Mouse (Mus musculus): ENCODE data around the gene Slc4a1. TPM values are rescaled to one million over a fixed set of nuclear protein-coding genes. Genes with fewer than 3 reads are reported as not detected.

Gene Slc4a1
- polyA plus RNA-seq, 1 experiment from 2014 or later, result 1,073 TPM

DNA sequence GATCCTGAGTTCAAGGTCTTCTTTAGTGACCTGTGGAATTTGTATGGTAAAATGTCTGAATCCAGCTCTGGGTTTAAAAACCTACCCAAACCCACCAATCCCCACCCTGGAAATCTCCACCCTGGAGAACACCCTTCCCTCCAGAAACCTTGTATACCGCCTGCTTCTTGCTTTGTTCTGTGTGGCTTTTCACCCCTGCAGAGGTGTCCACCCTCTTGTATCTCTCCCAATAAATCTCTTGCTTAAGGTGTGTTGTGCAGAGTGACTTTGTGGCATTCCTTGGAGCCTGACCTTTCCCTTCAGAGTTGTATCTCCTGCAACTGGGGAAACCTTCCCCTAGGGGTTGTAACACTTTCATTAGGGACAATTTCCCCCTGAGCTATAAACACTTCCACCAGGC lies 28.1 kb downstream of the Slc4a1 start:
- Histone ChIP-seq H3K4me1 (replicated peaks) (no peaks in the 10 kb centered on the region), H3K4me2 (no peak overlapping the region), H3K36me3 (replicated peaks) (no peaks in the 10 kb centered on the region), H3K9ac (no peak overlapping the region), H3K27me3 (peaks cover 46% of the 10 kb centered on the region), H3K4me3 (replicated peaks) (no peak overlapping the region), H3K9me3 (replicated peaks) (no peaks in the 10 kb centered on the region), H3K27ac (replicated peaks) (no peak overlapping the region)
- WGBS (ENCODE audit: insufficient replicate concordance), result 69% methylated on average over 1 of the region's 1 CpGs
- ATAC-seq (ENCODE audit: insufficient read depth), result no peak

- Histone ChIP-seq H3K9me3 (replicated peaks) (no peaks in the 10 kb centered on the region), H3K4me1 (replicated peaks) (no peaks in the 10 kb centered on the region), H3K4me2 (no peak overlapping the region), H3K9ac (no peak overlapping the region), H3K36me3 (replicated peaks) (no peaks in the 10 kb centered on the region), H3K27ac (replicated peaks) (no peak overlapping the region), H3K27me3 (peaks cover 51% of the 10 kb centered on the region), H3K4me3 (replicated peaks) (no peak overlapping the region)
- ATAC-seq (ENCODE audit: insufficient read depth), result no peak
- WGBS (ENCODE audit: insufficient replicate concordance), result 58% methylated on average over 1 of the region's 1 CpGs
Measured at GRCm38 (mm10) chr11:102336191-102336590, 29.8 kb downstream of the Slc4a1 start.

DNA sequence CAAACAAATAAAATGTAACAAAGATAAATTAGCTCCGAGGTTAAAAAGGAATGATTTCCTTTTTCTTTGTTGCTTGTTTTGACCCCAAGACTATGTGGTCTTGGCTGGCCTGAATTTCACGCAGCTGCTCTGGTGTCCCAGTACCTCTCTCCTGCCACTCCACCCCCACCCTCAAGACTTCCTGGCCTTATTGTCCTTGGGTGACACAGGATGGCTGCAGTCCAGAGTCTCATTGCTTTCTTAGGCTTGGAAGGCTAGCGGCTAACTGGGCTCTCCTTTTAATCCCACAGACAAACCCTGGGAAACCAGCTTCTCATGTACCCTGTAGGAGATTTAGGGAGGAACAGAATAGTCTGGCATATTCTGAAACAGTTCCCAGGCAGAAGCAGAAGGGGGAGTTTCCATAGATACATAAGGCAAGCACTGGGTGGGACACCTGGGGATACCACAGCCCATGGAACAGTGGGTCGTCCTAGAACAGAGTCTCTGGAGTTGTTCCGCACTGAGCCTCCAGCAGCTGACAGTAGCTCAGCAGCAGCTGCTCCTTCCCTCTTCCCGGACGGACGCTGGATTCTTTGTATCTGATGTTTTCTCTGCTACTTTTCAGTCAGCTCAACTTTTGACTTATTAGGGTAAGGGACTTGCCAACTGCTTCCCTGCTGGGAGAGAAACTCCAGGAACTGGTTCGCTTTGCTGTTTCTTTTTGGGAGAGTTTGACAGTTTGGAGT lies 30.9 kb downstream of the Slc4a1 start:
- no peaks in the 10 kb centered on the region for H3K4me1 ChIP-seq (replicated peaks)
- no peak overlapping the region for H3K4me3 ChIP-seq (replicated peaks)
- H3K9me3 ChIP-seq (replicated peaks), result no peaks in the 10 kb centered on the region
- H3K27ac ChIP-seq (replicated peaks), result no peak overlapping the region
- H3K4me2 ChIP-seq, result no peak overlapping the region
- no peak for ATAC-seq (ENCODE audit: insufficient read depth)
- H3K36me3 ChIP-seq (replicated peaks), result no peaks in the 10 kb centered on the region
- H3K27me3 ChIP-seq, result peaks cover 48% of the 10 kb centered on the region
- WGBS (ENCODE audit: insufficient replicate concordance), result 40% methylated on average over 9 of the region's 9 CpGs
- H3K9ac ChIP-seq, result no peak overlapping the region

GRCm38 (mm10) chr11:102334010-102334409 lies 32.0 kb downstream of the Slc4a1 start:
- H3K4me2 ChIP-seq, result no peak overlapping the region
- ATAC-seq (ENCODE audit: insufficient read depth), result no peak
- peaks cover 51% of the 10 kb centered on the region for H3K27me3 ChIP-seq
- H3K36me3 ChIP-seq (replicated peaks), result no peaks in the 10 kb centered on the region
- H3K27ac ChIP-seq (replicated peaks), result no peak overlapping the region
- H3K4me1 ChIP-seq (replicated peaks), result no peaks in the 10 kb centered on the region
- no peaks in the 10 kb centered on the region for H3K9me3 ChIP-seq (replicated peaks)
- WGBS (ENCODE audit: insufficient replicate concordance), result 59% methylated on average over 4 of the region's 4 CpGs
- H3K9ac ChIP-seq, result no peak overlapping the region
- H3K4me3 ChIP-seq (replicated peaks), result no peak overlapping the region

DNA sequence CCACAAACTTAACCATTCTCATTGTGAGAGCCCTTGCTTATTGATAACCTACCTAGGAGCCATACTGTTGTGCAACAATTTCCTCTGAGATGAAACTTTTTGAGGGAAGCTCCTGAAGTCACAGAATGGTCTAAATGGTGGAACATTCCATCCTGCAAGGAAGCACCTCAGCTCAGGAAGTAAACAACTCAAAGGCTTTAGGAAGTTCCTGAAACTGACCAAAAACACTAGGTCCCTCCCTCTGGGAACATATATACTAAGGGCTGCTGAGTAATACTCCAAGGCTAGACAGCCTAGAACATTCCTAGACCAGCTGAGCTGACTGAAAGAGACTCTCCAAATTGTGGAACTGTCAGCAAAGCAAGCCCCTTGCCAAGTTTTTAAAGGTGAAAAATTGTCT lies 32.9 kb downstream of the Slc4a1 start:
- no peaks in the 10 kb centered on the region for H3K36me3 ChIP-seq (replicated peaks)
- no peaks in the 10 kb centered on the region for H3K9me3 ChIP-seq (replicated peaks)
- no peak overlapping the region for H3K4me3 ChIP-seq (replicated peaks)
- H3K4me1 ChIP-seq (replicated peaks), result no peaks in the 10 kb centered on the region
- ATAC-seq (ENCODE audit: insufficient read depth), result no peak
- H3K9ac ChIP-seq, result no peak overlapping the region
- peaks cover 52% of the 10 kb centered on the region for H3K27me3 ChIP-seq
- H3K27ac ChIP-seq (replicated peaks), result no peak overlapping the region
- H3K4me2 ChIP-seq, result no peak overlapping the region

DNA sequence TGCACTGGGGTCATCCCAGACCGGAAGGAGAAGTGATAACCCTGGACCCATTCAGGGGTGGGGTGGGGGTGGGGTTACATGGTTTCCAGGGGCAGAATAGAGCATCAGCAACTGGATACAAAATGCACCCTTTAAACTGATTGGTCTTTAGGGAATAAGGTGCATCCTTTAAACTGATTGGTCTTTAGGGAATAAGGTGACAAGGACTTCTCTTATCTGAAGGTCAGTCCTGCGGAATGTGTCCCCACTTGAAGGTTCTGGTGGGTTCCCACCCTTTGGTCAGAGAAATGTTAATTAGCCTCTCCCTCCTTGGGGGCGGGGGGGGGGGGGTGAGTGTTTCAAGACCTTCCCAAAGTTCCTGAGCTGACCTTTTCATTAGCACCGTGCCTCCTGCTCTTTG lies 34.2 kb downstream of the Slc4a1 start:
- H3K36me3 ChIP-seq (replicated peaks), result no peaks in the 10 kb centered on the region
- H3K9me3 ChIP-seq (replicated peaks), result no peaks in the 10 kb centered on the region
- H3K27ac ChIP-seq (replicated peaks), result no peak overlapping the region
- whole genome bisulfite sequencing (ENCODE audit: insufficient replicate concordance), result 43% methylated on average over 4 of the region's 4 CpGs
- no peak overlapping the region for H3K4me2 ChIP-seq
- no peak overlapping the region for H3K9ac ChIP-seq
- H3K4me1 ChIP-seq (replicated peaks), result no peaks in the 10 kb centered on the region
- no peak overlapping the region for H3K4me3 ChIP-seq (replicated peaks)
- no peak for ATAC-seq (ENCODE audit: insufficient read depth)
- peaks cover 50% of the 10 kb centered on the region for H3K27me3 ChIP-seq

DNA sequence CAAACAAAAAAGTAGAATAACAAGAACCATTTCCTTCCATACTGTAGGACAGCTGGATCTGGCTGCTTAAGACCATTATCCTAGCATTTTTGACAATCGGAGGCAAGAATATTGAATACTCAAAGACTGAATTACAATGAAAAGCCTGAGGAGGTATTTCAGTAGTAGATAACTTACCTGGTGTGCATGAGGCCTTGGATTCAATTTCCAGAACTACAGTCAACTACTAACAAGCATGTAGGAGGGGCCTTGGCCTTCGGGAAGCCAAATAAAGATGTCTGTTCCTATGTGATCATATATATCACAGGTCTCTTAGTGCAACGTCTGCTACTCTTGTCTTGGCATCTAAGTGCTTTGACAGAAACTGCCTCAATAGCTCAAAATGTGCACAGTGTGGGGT lies 36.0 kb downstream of the Slc4a1 start:
- Histone ChIP-seq H3K9ac (no peak overlapping the region), H3K4me2 (no peak overlapping the region), H3K27ac (replicated peaks) (no peak overlapping the region), H3K27me3 (peaks cover 51% of the 10 kb centered on the region), H3K4me1 (replicated peaks) (no peaks in the 10 kb centered on the region), H3K9me3 (replicated peaks) (no peaks in the 10 kb centered on the region), H3K4me3 (replicated peaks) (no peak overlapping the region), H3K36me3 (replicated peaks) (no peaks in the 10 kb centered on the region)
- WGBS (ENCODE audit: insufficient replicate concordance), result 56% methylated on average over 3 of the region's 3 CpGs
- ATAC-seq (ENCODE audit: insufficient read depth), result no peak

- no peaks in the 10 kb centered on the region for H3K36me3 ChIP-seq (replicated peaks)
- H3K4me1 ChIP-seq (replicated peaks), result no peaks in the 10 kb centered on the region
- H3K4me3 ChIP-seq (replicated peaks), result no peak overlapping the region
- H3K27ac ChIP-seq (replicated peaks), result no peak overlapping the region
- no peak for ATAC-seq (ENCODE audit: insufficient read depth)
- H3K9me3 ChIP-seq (replicated peaks), result no peaks in the 10 kb centered on the region
- peaks cover 51% of the 10 kb centered on the region for H3K27me3 ChIP-seq
- H3K9ac ChIP-seq, result no peak overlapping the region
- H3K4me2 ChIP-seq, result no peak overlapping the region
Measured at GRCm38 (mm10) chr11:102329518-102329917, 36.5 kb downstream of the Slc4a1 start.

- Histone ChIP-seq H3K9me3 (replicated peaks) (no peaks in the 10 kb centered on the region), H3K27me3 (peaks cover 65% of the 10 kb centered on the region), H3K4me1 (replicated peaks) (no peaks in the 10 kb centered on the region), H3K36me3 (replicated peaks) (no peaks in the 10 kb centered on the region), H3K27ac (replicated peaks) (no peak overlapping the region), H3K9ac (no peak overlapping the region), H3K4me2 (no peak overlapping the region), H3K4me3 (replicated peaks) (no peak overlapping the region)
- no peak for ATAC-seq (ENCODE audit: insufficient read depth)
- WGBS (ENCODE audit: insufficient replicate concordance), result 60% methylated on average over 7 of the region's 7 CpGs
Measured at GRCm38 (mm10) chr11:102327839-102328238, 38.2 kb downstream of the Slc4a1 start.

DNA sequence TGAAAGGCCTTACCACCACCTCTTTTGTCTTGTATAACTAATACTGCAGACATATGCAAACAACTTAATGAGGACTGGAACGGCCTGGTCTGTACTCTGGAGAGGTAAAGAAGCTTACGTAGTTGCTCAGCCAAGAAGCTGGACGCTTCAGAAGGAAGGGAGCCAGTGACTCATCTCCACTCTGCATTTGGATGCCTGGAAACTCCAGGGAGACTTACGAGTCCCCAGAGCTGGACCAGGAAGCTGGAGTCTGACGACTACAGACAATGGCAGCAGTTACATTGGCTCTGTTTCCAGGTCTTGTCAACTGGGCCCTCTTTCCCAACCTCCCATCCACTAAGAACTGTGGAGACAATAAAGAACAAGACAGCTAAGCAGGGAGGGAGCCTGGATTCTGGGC lies 38.8 kb downstream of the Slc4a1 start:
- ATAC-seq (ENCODE audit: insufficient read depth), result no peak
- Histone ChIP-seq H3K36me3 (replicated peaks) (no peaks in the 10 kb centered on the region), H3K27me3 (peaks cover 67% of the 10 kb centered on the region), H3K4me3 (replicated peaks) (no peak overlapping the region), H3K4me2 (no peak overlapping the region), H3K9me3 (replicated peaks) (no peaks in the 10 kb centered on the region), H3K27ac (replicated peaks) (no peak overlapping the region), H3K4me1 (replicated peaks) (no peaks in the 10 kb centered on the region), H3K9ac (no peak overlapping the region)
- WGBS (ENCODE audit: insufficient replicate concordance), result 53% methylated on average over 5 of the region's 5 CpGs

DNA sequence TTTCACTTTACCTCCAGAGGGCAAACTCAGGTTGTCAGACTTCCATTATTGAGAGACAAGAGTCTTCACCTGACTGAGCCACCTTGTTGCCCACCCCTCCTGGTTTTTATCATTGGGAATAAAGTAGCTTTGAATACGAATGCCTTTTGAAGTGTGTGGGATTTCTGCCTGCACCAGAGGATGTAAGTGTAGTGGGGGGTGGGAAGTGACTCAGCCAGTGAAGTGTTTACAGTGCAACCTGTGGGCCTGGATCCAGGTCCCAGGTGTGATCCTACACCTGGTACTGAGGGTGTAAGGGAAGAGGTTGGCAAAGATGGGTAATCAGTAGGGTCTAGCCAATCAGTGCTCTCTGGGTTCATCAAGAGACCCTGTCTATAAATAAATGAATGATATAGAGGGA lies 42.5 kb downstream of the Slc4a1 start:
- H3K4me2 ChIP-seq, result no peak overlapping the region
- no peak overlapping the region for H3K4me3 ChIP-seq (replicated peaks)
- H3K4me1 ChIP-seq (replicated peaks), result peaks cover 19% of the 10 kb centered on the region
- no peak overlapping the region for H3K9ac ChIP-seq
- no peaks in the 10 kb centered on the region for H3K9me3 ChIP-seq (replicated peaks)
- WGBS (ENCODE audit: insufficient replicate concordance), result 60% methylated on average over 1 of the region's 1 CpGs
- H3K27me3 ChIP-seq, result peaks cover 58% of the 10 kb centered on the region
- no peaks in the 10 kb centered on the region for H3K36me3 ChIP-seq (replicated peaks)
- H3K27ac ChIP-seq (replicated peaks), result no peak overlapping the region
- ATAC-seq (ENCODE audit: insufficient read depth), result no peak

DNA sequence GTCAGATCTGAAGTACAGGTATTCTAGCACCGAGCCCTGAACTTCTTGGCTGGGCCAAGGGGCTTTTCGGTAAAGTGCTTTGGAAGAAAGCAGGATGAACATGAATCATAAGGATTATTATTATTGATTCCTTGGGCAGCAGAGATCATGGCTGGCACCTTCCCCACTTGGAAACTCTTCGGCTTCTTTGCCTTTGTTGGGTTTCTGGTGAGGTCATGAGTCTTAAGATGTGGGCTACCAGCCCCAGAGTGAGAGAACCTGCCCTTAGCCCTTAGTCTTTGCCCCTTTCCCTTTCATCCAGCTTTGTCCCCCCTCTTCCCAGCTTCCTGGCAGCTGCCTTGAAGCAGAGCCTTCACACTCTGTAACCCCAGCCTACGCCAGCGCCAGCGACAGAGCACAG lies 44.1 kb downstream of the Slc4a1 start:
- H3K27ac ChIP-seq (replicated peaks), result no peak overlapping the region
- no peak for ATAC-seq (ENCODE audit: insufficient read depth)
- no peak overlapping the region for H3K4me2 ChIP-seq
- H3K36me3 ChIP-seq (replicated peaks), result no peaks in the 10 kb centered on the region
- H3K4me3 ChIP-seq (replicated peaks), result no peak overlapping the region
- H3K27me3 ChIP-seq, result peaks cover 46% of the 10 kb centered on the region
- H3K9me3 ChIP-seq (replicated peaks), result no peaks in the 10 kb centered on the region
- WGBS (ENCODE audit: insufficient replicate concordance), result 69% methylated on average over 6 of the region's 6 CpGs
- H3K9ac ChIP-seq, result no peak overlapping the region
- H3K4me1 ChIP-seq (replicated peaks), result peaks cover 19% of the 10 kb centered on the region

Measured in liver, embryonic 15.5 days (tissue).